Mouse (Mus musculus): ENCODE data around the gene Spen.

Spen gene

GRCm38 (mm10) chr4:141562281-141562680 is 23.9 kb upstream of the Spen start:
- in situ Hi-C loops (cut with MboI, MseI), result loop anchor here in 1 of 2 experiments (10.0 to 25.0 kb wide), 2 partner anchors 67 to 1725 kb away; partner anchors contain the start of gene Pdpn

- in situ Hi-C loops (cut with MboI, MseI), result loop anchor here in 1 of 2 experiments (10.0 to 25.0 kb wide), 2 partner anchors 67 to 1726 kb away; partner anchors contain the start of gene Pdpn
Observed at GRCm38 (mm10) chr4:141561331-141561919, 23.0 kb upstream of the Spen start.

- in situ Hi-C loops (cut with MboI, MseI), result loop anchor here in 1 of 2 experiments (10.0 to 25.0 kb wide), 2 partner anchors 65 to 1727 kb away; partner anchors contain the start of gene Pdpn
Observed at GRCm38 (mm10) chr4:141559898-141560263, 21.5 kb upstream of the Spen start.

- in situ Hi-C loops (cut with MboI, MseI), result loop anchor here in 1 of 2 experiments (25.0 kb wide), 1 partner anchor 1728 kb away; the partner anchor contains the start of gene Pdpn
Observed at GRCm38 (mm10) chr4:141559131-141559897, 20.9 kb upstream of the Spen start.

- in situ Hi-C loops (cut with MboI, MseI), result loop anchor here in 1 of 2 experiments (25.0 kb wide), 1 partner anchor 1729 kb away; the partner anchor contains the start of gene Pdpn
Observed at GRCm38 (mm10) chr4:141558658-141559057, 20.3 kb upstream of the Spen start.

GRCm38 (mm10) chr4:141556163-141556562 is 17.8 kb upstream of the Spen start:
- in situ Hi-C loops (cut with MboI, MseI), result loop anchor here in 1 of 2 experiments (25.0 kb wide), 1 partner anchor 1731 kb away; the partner anchor contains the start of gene Pdpn

GRCm38 (mm10) chr4:141554255-141554865 is 16.0 kb upstream of the Spen start:
- in situ Hi-C loops (cut with MboI, MseI), result loop anchor here in 1 of 2 experiments (25.0 kb wide), 1 partner anchor 1733 kb away; the partner anchor contains the start of gene Pdpn

GRCm38 (mm10) chr4:141552484-141552883 is 14.1 kb upstream of the Spen start:
- in situ Hi-C loops (cut with MboI, MseI), result loop anchor here in 1 of 2 experiments (25.0 kb wide), 1 partner anchor 1735 kb away; the partner anchor contains the start of gene Pdpn

- in situ Hi-C loops (cut with MboI, MseI), result loop anchor here in 1 of 2 experiments (25.0 kb wide), 2 partner anchors 835 to 1935 kb away; partner anchors contain the start of genes Aldh4a1, Gm21969 and Rcc2
Observed at GRCm38 (mm10) chr4:141547299-141547698, 8.9 kb upstream of the Spen start.

GRCm38 (mm10) chr4:141546334-141547200 is 8.2 kb upstream of the Spen start:
- in situ Hi-C loops (cut with MboI, MseI), result loop anchor here in 1 of 2 experiments (25.0 kb wide), 2 partner anchors 834 to 1934 kb away; partner anchors contain the start of genes Aldh4a1, Gm21969 and Rcc2

- in situ Hi-C loops (cut with MboI, MseI), result loop anchor here in 1 of 2 experiments (25.0 kb wide), 2 partner anchors 834 to 1934 kb away; partner anchors contain the start of genes Aldh4a1, Gm21969 and Rcc2
Observed at GRCm38 (mm10) chr4:141545743-141546333, 7.4 kb upstream of the Spen start.

- in situ Hi-C loops (cut with MboI, MseI), result loop anchor here in 1 of 2 experiments (25.0 kb wide), 2 partner anchors 833 to 1933 kb away; partner anchors contain the start of genes Aldh4a1, Gm21969 and Rcc2
Observed at GRCm38 (mm10) chr4:141545071-141545742, 6.8 kb upstream of the Spen start.

- in situ Hi-C loops (cut with MboI, MseI), result loop anchor here in 1 of 2 experiments (25.0 kb wide), 2 partner anchors 832 to 1932 kb away; partner anchors contain the start of genes Aldh4a1, Gm21969 and Rcc2
Observed at GRCm38 (mm10) chr4:141544536-141544935, 6.1 kb upstream of the Spen start.

GRCm38 (mm10) chr4:141543593-141543992 is 5.2 kb upstream of the Spen start:
- in situ Hi-C loops (cut with MboI, MseI), result loop anchor here in 1 of 2 experiments (25.0 kb wide), 2 partner anchors 831 to 1931 kb away; partner anchors contain the start of genes Aldh4a1, Gm21969 and Rcc2

- in situ Hi-C loops (cut with MboI, MseI), result loop anchor here in 1 of 2 experiments (25.0 kb wide), 2 partner anchors 830 to 1930 kb away; partner anchors contain the start of genes Aldh4a1, Gm21969 and Rcc2
Observed at GRCm38 (mm10) chr4:141541851-141542250, 3.5 kb upstream of the Spen start.

- in situ Hi-C loops (cut with MboI, MseI), result loop anchor here in 1 of 2 experiments (25.0 kb wide), 2 partner anchors 829 to 1929 kb away; partner anchors contain the start of genes Aldh4a1, Gm21969 and Rcc2
Observed at GRCm38 (mm10) chr4:141540844-141541243, 2.4 kb upstream of the Spen start.

- in situ Hi-C loops (cut with MboI, MseI), result loop anchor here in 1 of 2 experiments (25.0 kb wide), 2 partner anchors 827 to 1927 kb away; partner anchors contain the start of genes Aldh4a1, Gm21969 and Rcc2
Observed at GRCm38 (mm10) chr4:141539213-141539767, 893 bp upstream of the Spen start.

Measured in T-helper 17 cell (primary cell).